In genomic region chr16:34297911-34298682, GRCm38 (mm10) we compare ENCODE assay signal across 15 mouse cellular contexts.
"Had no signal": no experiment of that assay in that cellular context is flagged by ENCODE, and none has a peak within 500 bp of the region (broad histone marks: within the 10 kb centered on the region; RNA-seq: fewer than 3 reads in every experiment).

No protein-coding gene starts in this region.

- H3K27ac ChIP-seq: midbrain, embryonic 10.5 days; midbrain, embryonic 12.5 days; neural tube, embryonic 13.5 days; neural tube, embryonic 15.5 days had no signal

- H3K4me3 ChIP-seq: midbrain, embryonic 10.5 days; midbrain, embryonic 12.5 days; myocyte; neural tube, embryonic 13.5 days; neural tube, embryonic 15.5 days had no signal

- DNase-seq: lung, adult 18-20 months; lung, embryonic 14.5 days; lung, postnatal 10 days; lung, postnatal 4 days; midbrain, embryonic 14.5 days; right cerebral cortex, postnatal 14 days; thymus, adult 2 months; thymus, postnatal 25 days; thymus, postnatal 4 days had no signal

- ATAC-seq: midbrain, embryonic 16.5 days had no signal
